Mouse (Mus musculus) ES-E14 (cell line): Measurements from ENCODE around the gene Malsu1. TPM values are rescaled to one million over a fixed set of nuclear protein-coding genes. Genes with fewer than 3 reads are reported as not detected.

Source experiments
- DNase-seq: peaks from one replicate; pipeline ENCODE4 v3.0.0-alpha.2; 2013; ENCODE audit warnings: low read depth, low spot score
- H3K27ac ChIP-seq: 2 replicates; pipeline ENCODE4 v1.5.1; 2012; ENCODE audit warnings: low read depth, mild to moderate bottlenecking, low read length, moderate library complexity, mixed read lengths; ENCODE audit not compliant: poor library complexity, insufficient read depth, severe bottlenecking
- H3K36me3 ChIP-seq: 2 replicates; pipeline ENCODE4 v1.6.1; 2012; ENCODE audit warnings: mild to moderate bottlenecking, low read length, moderate library complexity, mixed read lengths; ENCODE audit not compliant: control insufficient read depth, poor library complexity, insufficient read depth, severe bottlenecking
- H3K4me1 ChIP-seq, 2 experiments: fragments of 150-350 bp in 1 of 2; sonication (generic) in 1 of 2; 2 replicates each; pipeline ENCODE4 v1.6.1; 2012; ENCODE audit warnings: low read length in 2 of 2, mild to moderate bottlenecking in 1 of 2, mixed read lengths in 1 of 2; ENCODE audit not compliant: control insufficient read depth in 2 of 2, insufficient read depth in 2 of 2, poor library complexity in 1 of 2
- H3K4me3 ChIP-seq, 2 experiments: fragments of 150-350 bp in 1 of 2; sonication (generic) in 1 of 2; 2 replicates each; pipeline ENCODE4 v1.5.1; 2012; ENCODE audit warnings: low read length in 2 of 2, low read depth in 1 of 2, mild to moderate bottlenecking in 1 of 2, mixed read lengths in 1 of 2; ENCODE audit not compliant: insufficient read depth in 1 of 2, poor library complexity in 1 of 2, severe bottlenecking in 1 of 2
- H3K9ac ChIP-seq: 2 replicates; pipeline ENCODE4 v1.6.1; 2012; ENCODE audit warnings: low read depth, mild to moderate bottlenecking, low read length, mixed read lengths; ENCODE audit not compliant: poor library complexity, insufficient read depth, severe bottlenecking
- H3K9me3 ChIP-seq: fragments of 150-350 bp; sonication (generic); 2 replicates; pipeline ENCODE4 v1.6.1; 2012; ENCODE audit warnings: low read depth, mild to moderate bottlenecking, low read length; ENCODE audit not compliant: control insufficient read depth, insufficient read depth
- CHD2 ChIP-seq: IDR thresholded peaks from 2 replicates; pipeline ENCODE4 v1.6.1; 2014; ENCODE audit warnings: mild to moderate bottlenecking, low read depth, low read length, inconsistent platforms
- HCFC1 ChIP-seq: IDR thresholded peaks from 2 replicates; pipeline ENCODE4 v1.6.1; 2012; ENCODE audit warnings: low read length, inconsistent platforms, borderline replicate concordance; ENCODE audit not compliant: insufficient read depth
- MAFK ChIP-seq: IDR thresholded peaks from 2 replicates; pipeline ENCODE4 v1.6.1; 2014; ENCODE audit warnings: mild to moderate bottlenecking, low read depth, low read length, inconsistent platforms; ENCODE audit not compliant: insufficient read depth
- ZC3H11A ChIP-seq: IDR thresholded peaks from 2 replicates; pipeline ENCODE4 v1.6.1; 2012; ENCODE audit warnings: low read depth, mild to moderate bottlenecking, inconsistent platforms, low read length, borderline replicate concordance
- ZNF384 ChIP-seq: IDR thresholded peaks from 2 replicates; pipeline ENCODE4 v1.6.1; 2012; ENCODE audit warnings: low read depth, low read length, inconsistent platforms
- in situ Hi-C, 2 experiments: fragments of 600-800 bp; cut with MboI; formaldehyde crosslinking; loops; one replicate each; pipeline ENCODE4 v1.15.1; 2025; ENCODE audit warnings: low sequenced_read_pairs in 2 of 2, inconsistent platforms in 1 of 2; ENCODE audit not compliant: unreplicated experiment in 2 of 2
- total RNA-seq: library from RNA; depleted of rRNA; stranded (reverse); fragments of 300-350 nt; gene quantifications from 2 replicates; pipeline ENCODE4 v1.2.3, GENCODE M21; 2012

Gene Malsu1
- total RNA-seq, 1 experiment: 28.8 TPM

- H3K4me3 ChIP-seq: peak overlapping the region; percentile 35 to 46
- H3K27ac ChIP-seq: no peak overlapping the region
- peak overlapping the region; percentile 6; the same call in 1 of the 2 replicates for H3K9ac ChIP-seq
- DNase-seq: no peak
- no peaks in the 10 kb centered on the region for H3K9me3 ChIP-seq
- peaks cover 0 to 2% of the 10 kb centered on the region in 2 experiments; a peak in 2 of 4 replicates for H3K4me1 ChIP-seq
- no peaks in the 10 kb centered on the region for H3K36me3 ChIP-seq
- TF ChIP-seq MAFK (no peak), ZNF384 (no peak), CHD2 (no peak), HCFC1 (no peak), ZC3H11A (no peak)
- in situ Hi-C loops: loop anchor here in 1 of 2 experiments (25.0 kb wide), 1 partner anchor 325 kb away; the partner anchor contains the start of gene Fam221a
These were observed 36.3 kb upstream of the Malsu1 start for GRCm38 (mm10) chr6:49037268-49037662.

- Histone ChIP-seq H3K9ac (0 out of 2 replicates have a peak overlapping the region, but pooled peaks have one; percentile 50), H3K27ac (no peak overlapping the region), H3K9me3 (no peaks in the 10 kb centered on the region), H3K4me3 (peak overlapping the region in 1 of 2 experiments; percentile 22; a peak in 1 of 4 replicates), H3K4me1 (peaks cover 0 to 2% of the 10 kb centered on the region in 2 experiments; a peak in 2 of 4 replicates), H3K36me3 (no peaks in the 10 kb centered on the region)
- in situ Hi-C loops: loop anchor here in 1 of 2 experiments (25.0 kb wide), 1 partner anchor 323 kb away; the partner anchor contains the start of gene Fam221a
- TF ChIP-seq HCFC1: no peak
- no peak for TF ChIP-seq MAFK
- peak; percentile 53; the same call in 1 of the 2 replicates for TF ChIP-seq ZNF384
- peak; percentile 88 for TF ChIP-seq ZC3H11A
- no peak for TF ChIP-seq CHD2
- no peak for DNase-seq
These were observed 34.0 kb upstream of the Malsu1 start for GRCm38 (mm10) chr6:49039470-49040180.

- Histone ChIP-seq H3K4me3 (no peak overlapping the region), H3K27ac (no peak overlapping the region), H3K9ac (no peak overlapping the region), H3K9me3 (no peaks in the 10 kb centered on the region), H3K4me1 (0 out of 4 replicates have a peak, but pooled peaks cover 0 to 1% of the 10 kb centered on the region in 2 experiments), H3K36me3 (no peaks in the 10 kb centered on the region)
- in situ Hi-C loops: loop anchor here in 1 of 2 experiments (25.0 kb wide), 1 partner anchor 316 kb away; the partner anchor contains the start of gene Fam221a
- no peak for TF ChIP-seq ZNF384
- no peak for TF ChIP-seq CHD2
- no peak for TF ChIP-seq ZC3H11A
- no peak for TF ChIP-seq HCFC1
- TF ChIP-seq MAFK: no peak
- DNase-seq: no peak
These were observed 27.1 kb upstream of the Malsu1 start for GRCm38 (mm10) chr6:49046502-49046901.

- 0 out of 4 replicates have a peak, but pooled peaks cover 0 to 1% of the 10 kb centered on the region in 2 experiments for H3K4me1 ChIP-seq
- TF ChIP-seq MAFK: no peak
- no peak for TF ChIP-seq HCFC1
- no peak for TF ChIP-seq CHD2
- TF ChIP-seq ZNF384: no peak
- no peak for TF ChIP-seq ZC3H11A
- no peak overlapping the region for H3K4me3 ChIP-seq
- DNase-seq: no peak
- H3K36me3 ChIP-seq: no peaks in the 10 kb centered on the region
- in situ Hi-C loops: loop anchor here in 1 of 2 experiments (25.0 kb wide), 1 partner anchor 315 kb away; the partner anchor contains the start of gene Fam221a
- H3K9ac ChIP-seq: no peak overlapping the region
- H3K9me3 ChIP-seq: no peaks in the 10 kb centered on the region
- no peak overlapping the region for H3K27ac ChIP-seq
These were observed 26.6 kb upstream of the Malsu1 start for GRCm38 (mm10) chr6:49046976-49047375.
